Mouse (Mus musculus) right cerebral cortex, postnatal 25 days (tissue): ENCODE data around the gene Lix1l.

Source experiments
- DNase-seq: peaks from one replicate; pipeline ENCODE4 v3.0.0; 2022

The Lix1l gene

GRCm38 (mm10) chr3:96600639-96601250, at the start of gene Lix1l:
Gene Lix1l, plus strand, starts transcription at chr3:96601149.
- peak; percentile 93 for DNase-seq

GRCm38 (mm10) chr3:96551203-96551602, 49.7 kb upstream of the Lix1l start:
- no peak for DNase-seq

- no peak for DNase-seq
Observed at GRCm38 (mm10) chr3:96551890-96552289, 49.1 kb upstream of the Lix1l start.

GRCm38 (mm10) chr3:96553601-96554000, 47.3 kb upstream of the Lix1l start:
- no peak for DNase-seq

- no peak for DNase-seq
Observed at GRCm38 (mm10) chr3:96554251-96554650, 46.7 kb upstream of the Lix1l start.

GRCm38 (mm10) chr3:96555041-96555596, 45.8 kb upstream of the Lix1l start:
- no peak for DNase-seq

GRCm38 (mm10) chr3:96555999-96556614, 44.8 kb upstream of the Lix1l start:
- DNase-seq: no peak

- no peak for DNase-seq
Observed at GRCm38 (mm10) chr3:96556651-96557635, 44.0 kb upstream of the Lix1l start.

- DNase-seq: peak; percentile 94
Observed at GRCm38 (mm10) chr3:96557694-96558093, 43.3 kb upstream of the Lix1l start, which contains the start of gene Txnip. Gene Txnip, plus strand, starts transcription at chr3:96557957.

GRCm38 (mm10) chr3:96558159-96558558, 42.8 kb upstream of the Lix1l start:
- no peak for DNase-seq

GRCm38 (mm10) chr3:96558668-96559196, 42.2 kb upstream of the Lix1l start:
- no peak for DNase-seq

- DNase-seq: no peak
Observed at GRCm38 (mm10) chr3:96559398-96559910, 41.5 kb upstream of the Lix1l start.

GRCm38 (mm10) chr3:96559911-96560850, 40.8 kb upstream of the Lix1l start:
- DNase-seq: no peak

GRCm38 (mm10) chr3:96560881-96561668, 39.9 kb upstream of the Lix1l start:
- DNase-seq: no peak

- DNase-seq: no peak
Observed at GRCm38 (mm10) chr3:96561946-96562681, 38.8 kb upstream of the Lix1l start.

GRCm38 (mm10) chr3:96563267-96563666, 37.7 kb upstream of the Lix1l start:
- no peak for DNase-seq

- DNase-seq: no peak
Observed at GRCm38 (mm10) chr3:96563911-96564632, 36.9 kb upstream of the Lix1l start.

GRCm38 (mm10) chr3:96564633-96565032, 36.3 kb upstream of the Lix1l start:
- DNase-seq: no peak

GRCm38 (mm10) chr3:96565105-96565504, 35.8 kb upstream of the Lix1l start:
- DNase-seq: no peak
